Mouse (Mus musculus) kidney, embryonic 16.5 days (tissue): Measurements from ENCODE around the gene Gstm2. TPM values are rescaled to one million over a fixed set of nuclear protein-coding genes. Genes with fewer than 3 reads are reported as not detected.

ENCODE experiments used
- ATAC-seq: fragments of 200-750 bp; cut with Nextera tagmentation; 2 replicates; pipeline ENCODE4 v1.8.0; 2017; ENCODE audit warnings: moderate TSS enrichment; ENCODE audit not compliant: low FRiP score, low TSS enrichment
- H3K27ac ChIP-seq: fragments of 300-500 bp; sonication (generic); 2 replicates; pipeline ENCODE4 v1.5.1; 2014; ENCODE audit warnings: low read length
- H3K27me3 ChIP-seq: fragments of 300-500 bp; sonication (generic); 2 replicates; pipeline ENCODE4 v1.6.1; 2014; ENCODE audit warnings: low read length, control low read depth, mixed read lengths; ENCODE audit not compliant: insufficient read depth
- H3K36me3 ChIP-seq: fragments of 300-500 bp; sonication (generic); 2 replicates; pipeline ENCODE4 v1.6.1; 2014; ENCODE audit warnings: low read length, control low read depth, mixed read lengths; ENCODE audit not compliant: insufficient read depth
- H3K4me1 ChIP-seq: fragments of 300-500 bp; sonication (generic); 2 replicates; pipeline ENCODE4 v1.6.1; 2014; ENCODE audit warnings: low read length, control low read depth, mixed read lengths; ENCODE audit not compliant: insufficient read depth
- H3K4me2 ChIP-seq: fragments of 300-500 bp; sonication (generic); replicated peaks from 2 replicates; pipeline ENCODE4 v1.6.1; 2014; ENCODE audit warnings: low read depth, low read length
- H3K4me3 ChIP-seq: fragments of 300-500 bp; sonication (generic); 2 replicates; pipeline ENCODE4 v1.5.1; 2014; ENCODE audit warnings: mild to moderate bottlenecking, low read length
- H3K9ac ChIP-seq: fragments of 300-500 bp; sonication (generic); replicated peaks from 2 replicates; pipeline ENCODE4 v1.6.1; 2014; ENCODE audit warnings: low read length
- H3K9me3 ChIP-seq: fragments of 300-500 bp; sonication (generic); 2 replicates; pipeline ENCODE4 v1.6.1; 2016; ENCODE audit warnings: low read length, control low read depth
- WGBS: fragments of 180-500 bp; shearing (Covaris S2); extraction: QIAGEN DNeasy Blood & Tissue Kit; methylation state at CpG from one replicate; pipeline ENCODE4 v1.1.7; 2014; 5-methylcytosine and 5-hydroxymethylcytosine counted together
- polyA plus RNA-seq: library from polyadenylated mRNA; unstranded; fragments of >200 nt; fragmentation: Nextera tagmentation; extraction: Ambion mirVana; gene quantifications from 2 replicates; pipeline ENCODE4 v1.2.1, GENCODE M21; 2015

Gstm2 gene
- polyA plus RNA-seq, 1 experiment from 2014 or later = 132 TPM

DNA sequence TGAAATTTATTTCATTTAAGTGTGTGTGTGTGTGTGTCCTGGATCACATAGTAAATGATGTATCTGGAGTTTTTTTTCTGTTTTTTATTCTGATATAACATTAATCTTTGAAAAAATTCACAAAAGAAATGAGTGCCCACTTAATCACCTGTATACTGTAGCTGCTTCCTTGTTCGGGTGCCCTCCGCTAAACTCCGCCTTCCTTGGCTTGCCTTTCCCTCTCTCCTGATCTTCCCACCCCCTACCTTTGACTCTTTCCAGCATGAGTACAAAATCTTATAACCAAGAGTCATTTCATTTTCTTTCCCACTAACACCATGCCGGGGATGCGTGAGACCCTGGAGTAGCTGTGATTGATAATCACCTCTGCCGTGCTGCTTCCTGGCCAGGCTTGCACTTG, 54.1 kb downstream of the Gstm2 start:
- Histone ChIP-seq H3K4me2 (no peak overlapping the region), H3K27ac (no peak overlapping the region), H3K9ac (no peak overlapping the region), H3K9me3 (no peaks in the 10 kb centered on the region), H3K4me3 (no peak overlapping the region), H3K36me3 (no peaks in the 10 kb centered on the region), H3K27me3 (no peaks in the 10 kb centered on the region), H3K4me1 (peaks cover 3% of the 10 kb centered on the region; the same call in 1 of the 2 replicates)
- no peak for ATAC-seq
- 62% methylated on average over 6 of the region's 6 CpGs for WGBS

Other genes starting within 250 kb of the Gstm2 start
- 9.0 and 9.4 TPM in 2 replicates for gene Csf1, start 226.0 kb downstream of the Gstm2 start, polyA plus RNA-seq
- not detected in 2 replicates for gene Eps8l3, start 109.2 kb downstream of the Gstm2 start, polyA plus RNA-seq
- 170 and 171 TPM in 2 replicates for gene Gstm5, start 90.6 kb downstream of the Gstm2 start, polyA plus RNA-seq
- gene Gstm7, start 54.6 kb downstream of the Gstm2 start, polyA plus RNA-seq = 16.7 and 16.9 TPM in 2 replicates
- 8.2 and 9.6 TPM in 2 replicates for gene Gstm6, start 42.7 kb downstream of the Gstm2 start, polyA plus RNA-seq
- gene Gstm3, start 17.2 kb downstream of the Gstm2 start, polyA plus RNA-seq = 0.18 and 0.24 TPM in 2 replicates
- 109 and 124 TPM in 2 replicates for gene Gstm1, start 31.5 kb upstream of the Gstm2 start, polyA plus RNA-seq
- 19.8 and 20.4 TPM in 2 replicates for gene Gstm4, start 58.4 kb upstream of the Gstm2 start, polyA plus RNA-seq
- gene Ampd2, start 100.2 kb upstream of the Gstm2 start, polyA plus RNA-seq = 69.7 and 69.8 TPM in 2 replicates
- 0.84 and 1.9 TPM in 2 replicates for gene Gnat2, start 106.3 kb upstream of the Gstm2 start, polyA plus RNA-seq
- gene Gnai3, start 159.7 kb upstream of the Gstm2 start, polyA plus RNA-seq = 188 and 196 TPM in 2 replicates
- gene Gpr61, start 168.4 kb upstream of the Gstm2 start, polyA plus RNA-seq = 0.06 and 0.08 TPM in 2 replicates
- gene Amigo1, start 199.9 kb upstream of the Gstm2 start, polyA plus RNA-seq = 5.4 and 5.8 TPM in 2 replicates
- gene Cyb561d1, start 214.8 kb upstream of the Gstm2 start, polyA plus RNA-seq = 3.4 and 3.9 TPM in 2 replicates
- 18.7 and 22.2 TPM in 2 replicates for gene Atxn7l2, start 224.5 kb upstream of the Gstm2 start, polyA plus RNA-seq
- 3.7 and 5.0 TPM in 2 replicates for gene Sypl2, start 240.2 kb upstream of the Gstm2 start, polyA plus RNA-seq